Mouse (Mus musculus): Measurements from ENCODE around the gene Astn1. TPM values are rescaled to one million over a fixed set of nuclear protein-coding genes. Genes with fewer than 3 reads are reported as not detected.

The Astn1 gene
- total RNA-seq, 1 experiment from 2014 or later, result 8.0 TPM

DNA sequence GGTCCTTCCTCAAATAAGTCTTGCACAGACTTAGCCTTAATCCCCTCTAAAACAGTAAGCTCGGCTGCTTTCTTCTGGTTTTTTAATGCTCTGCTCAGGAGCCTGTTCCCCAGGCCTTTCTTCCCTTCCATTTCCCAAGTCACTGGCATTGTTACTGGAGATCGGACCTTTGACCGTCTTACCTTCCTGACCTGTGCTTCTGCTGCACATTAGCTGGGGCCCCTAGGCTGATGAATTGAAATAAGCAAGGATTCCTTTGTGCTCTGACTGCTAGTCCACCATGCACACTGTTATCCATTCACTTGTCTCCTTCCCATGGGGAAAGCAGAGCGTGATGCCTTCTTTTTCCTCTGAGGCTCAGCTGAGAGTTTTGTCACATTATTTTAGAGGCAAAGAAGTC, 255.9 kb downstream of the Astn1 start:
- no peak for DNase-seq

DNA sequence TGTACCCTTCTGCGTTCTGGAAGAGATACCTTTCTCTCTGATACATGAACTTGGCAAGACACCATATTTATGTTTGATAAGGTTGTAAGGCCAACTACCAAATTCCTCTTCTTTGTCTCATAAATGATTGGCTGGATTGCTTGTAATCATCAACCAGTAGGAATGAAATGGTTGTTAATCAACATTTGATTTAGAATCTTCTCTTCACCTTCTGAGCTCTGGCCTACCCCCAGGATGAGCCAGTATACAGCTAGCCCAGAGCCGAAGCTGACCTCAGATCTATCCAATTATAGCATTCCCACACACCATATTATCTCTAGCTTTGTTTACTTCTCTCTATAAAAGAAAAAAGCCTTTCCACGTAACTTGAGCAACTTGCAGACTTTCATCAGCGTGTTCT, 270.9 kb downstream of the Astn1 start:
- no peak for DNase-seq

DNA sequence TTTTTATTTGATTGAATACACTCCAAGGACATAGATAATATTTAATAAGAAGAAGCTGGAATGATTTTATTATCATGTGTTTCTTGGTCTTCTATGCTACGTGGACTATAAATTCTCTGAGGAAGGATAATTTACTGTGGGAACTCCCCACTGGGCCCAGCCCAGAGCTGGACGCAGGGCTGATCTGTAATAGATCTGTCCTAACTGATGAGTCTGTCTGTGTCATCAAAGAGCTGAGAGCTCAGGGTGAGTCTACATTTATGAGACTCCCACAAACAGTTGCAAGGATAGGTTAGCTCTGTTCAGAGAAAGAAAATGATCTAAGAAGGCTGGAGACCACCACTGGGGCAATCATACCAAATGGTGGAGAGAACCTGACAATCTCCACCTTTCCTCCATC, 271.4 kb downstream of the Astn1 start:
- DNase-seq, result no peak

DNA sequence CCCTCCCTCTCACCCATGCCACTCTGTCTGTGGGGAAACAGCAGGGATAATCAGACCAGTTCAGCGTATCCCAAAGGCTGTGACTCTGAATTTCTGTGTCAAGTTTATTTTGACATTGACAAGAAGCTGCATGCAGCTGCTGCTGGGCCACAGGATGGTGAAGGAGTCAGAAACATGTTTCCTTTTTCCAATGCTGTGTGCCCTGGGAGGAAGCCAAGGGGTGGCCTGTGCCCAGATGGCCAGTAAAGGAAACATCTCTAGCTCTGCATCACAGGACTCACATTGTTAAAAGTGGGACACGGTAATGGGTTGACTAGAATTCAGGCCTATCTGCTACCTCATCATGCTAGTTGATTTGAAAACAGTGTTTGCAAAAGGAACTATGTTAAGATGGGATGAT, 279.2 kb downstream of the Astn1 start:
- no peak for DNase-seq

DNA sequence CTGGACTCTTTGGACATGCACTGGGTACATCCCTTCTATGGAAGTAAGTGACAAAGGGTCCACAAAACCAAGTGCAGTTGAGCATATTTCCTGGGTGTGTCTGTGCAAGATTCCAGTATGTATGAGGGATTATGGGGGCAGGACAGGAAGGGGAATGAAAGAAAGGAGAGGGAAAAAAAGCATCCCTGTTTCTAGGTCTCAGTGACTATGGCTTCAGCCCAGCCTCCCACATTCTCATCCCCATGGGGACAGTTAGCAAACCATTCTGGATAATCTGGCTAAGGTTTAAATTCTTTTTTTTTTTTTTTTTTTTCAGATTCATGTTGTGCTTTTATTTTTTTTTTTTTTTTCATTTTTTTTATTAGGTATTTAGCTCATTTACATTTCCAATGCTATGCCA, 280.2 kb downstream of the Astn1 start:
- no peak for DNase-seq

DNA sequence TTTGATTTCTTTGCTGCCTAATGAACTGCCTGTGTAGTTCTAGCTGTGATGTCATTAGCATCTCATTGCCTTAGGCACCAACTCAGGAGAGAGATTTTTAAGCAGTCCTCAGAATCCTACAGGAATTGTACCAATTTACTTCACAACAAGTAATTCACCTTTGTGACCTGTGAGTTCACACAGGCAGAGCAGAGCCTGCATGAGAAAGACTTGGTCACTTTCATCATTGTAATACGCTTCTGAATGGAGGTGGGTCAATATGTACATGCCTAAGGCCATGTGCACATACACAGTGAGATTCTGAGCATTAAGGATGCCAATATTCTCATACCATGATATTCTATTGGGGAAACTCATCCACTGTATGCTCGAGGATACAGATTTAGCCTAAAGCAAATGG, 290.7 kb downstream of the Astn1 start:
- no peak for DNase-seq

DNA sequence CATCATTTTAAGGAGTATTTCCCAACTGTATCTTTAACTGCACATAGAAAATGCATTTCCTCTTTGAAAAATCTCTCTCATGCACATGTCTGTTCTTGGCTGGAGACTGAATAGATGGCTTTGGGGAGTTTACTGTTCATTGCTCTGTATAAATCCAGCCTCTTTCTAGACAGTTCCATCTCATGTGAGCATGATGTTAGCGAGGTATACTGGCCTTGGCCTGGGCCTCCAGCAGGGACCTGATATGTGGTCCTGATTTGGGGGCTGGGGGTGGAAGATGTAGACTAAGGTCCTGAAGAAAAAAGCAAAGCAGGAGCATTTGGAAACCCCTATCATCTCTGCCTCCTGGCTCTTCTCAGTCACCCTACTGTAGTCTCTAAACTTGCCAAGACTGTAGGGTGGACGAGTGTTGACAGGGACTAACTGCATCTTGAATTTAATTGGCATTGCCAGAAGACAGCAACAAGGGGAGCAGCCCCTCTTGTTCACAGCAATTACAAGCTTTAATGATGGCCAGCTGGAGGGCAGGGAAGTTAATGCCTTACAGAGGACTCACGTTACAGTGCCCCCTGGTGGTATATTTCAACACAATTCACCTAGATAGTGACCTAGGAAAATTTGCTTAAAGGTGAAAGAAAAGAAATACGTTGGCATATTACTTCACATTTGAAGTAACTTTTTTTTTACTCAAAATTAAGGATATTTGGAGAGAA, 291.9 kb downstream of the Astn1 start:
- DNase-seq, result peak; percentile 13

DNA sequence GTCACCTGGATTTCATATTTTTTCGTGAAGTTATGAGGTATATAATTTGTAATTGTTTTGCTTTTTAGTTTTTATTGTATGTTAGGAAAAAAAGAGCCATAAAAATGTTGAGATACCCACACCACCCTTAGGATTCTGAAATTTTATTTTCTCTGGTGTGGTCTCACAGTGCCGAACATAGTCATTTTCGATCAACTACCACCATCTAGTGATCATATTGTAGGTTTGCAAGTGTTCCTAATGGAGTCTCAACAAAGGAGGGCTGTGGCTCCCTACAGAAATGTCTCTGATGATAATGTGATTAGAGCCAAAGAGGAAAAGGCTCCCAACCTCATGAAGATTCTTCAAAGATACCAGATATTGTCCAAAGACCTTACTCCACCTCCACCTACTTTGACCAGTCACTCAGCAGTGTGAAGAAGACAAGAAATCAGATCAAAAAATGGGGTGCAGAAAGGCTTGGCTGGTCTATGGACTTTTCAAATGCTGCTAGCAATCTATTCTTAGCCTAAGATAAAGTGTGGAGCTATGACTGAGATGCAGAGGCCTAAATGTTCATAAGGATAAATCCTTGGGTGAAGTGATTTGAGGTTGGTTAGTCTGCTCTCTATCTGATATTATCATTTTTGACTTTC, 292.6 kb downstream of the Astn1 start:
- DNase-seq, result no peak

DNA sequence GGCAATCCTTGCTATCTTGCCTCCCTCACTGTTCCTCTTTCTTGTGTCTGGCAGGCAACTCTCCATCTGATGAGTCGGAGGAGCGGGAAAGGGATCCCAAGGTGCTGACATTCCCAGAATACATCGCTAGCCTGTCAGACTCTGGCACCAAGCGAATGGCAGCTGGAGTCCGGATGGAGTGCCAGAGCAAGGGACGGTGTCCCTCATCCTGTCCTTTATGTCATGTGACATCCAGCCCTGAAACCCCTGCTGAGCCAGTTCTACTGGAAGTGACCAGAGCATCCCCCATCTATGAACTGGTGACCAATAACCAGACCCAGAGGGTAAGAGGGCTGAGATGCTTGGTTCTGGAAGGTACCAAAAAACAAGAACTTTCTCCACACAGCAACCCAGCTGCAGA, 294.9 kb downstream of the Astn1 start:
- DNase-seq, result no peak

DNA sequence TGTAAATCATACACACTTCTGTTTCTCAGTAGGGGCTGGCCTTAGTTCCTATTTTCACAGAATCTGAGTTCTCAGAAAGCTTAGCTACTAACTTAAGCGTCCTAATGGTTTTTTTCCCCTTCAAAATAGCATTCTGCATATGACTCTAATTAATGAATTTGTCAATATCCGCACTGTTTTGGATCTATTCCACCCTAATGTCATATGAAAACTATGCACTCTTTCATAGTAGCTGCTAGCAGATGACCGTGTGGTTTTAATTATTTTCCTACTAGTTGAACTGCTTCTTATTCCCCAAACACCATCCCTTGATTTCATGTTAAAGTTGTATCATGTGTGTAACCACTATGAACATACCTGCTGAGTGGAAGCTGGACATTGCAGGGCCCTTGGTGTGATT, 303.9 kb downstream of the Astn1 start:
- DNase-seq, result no peak

DNA sequence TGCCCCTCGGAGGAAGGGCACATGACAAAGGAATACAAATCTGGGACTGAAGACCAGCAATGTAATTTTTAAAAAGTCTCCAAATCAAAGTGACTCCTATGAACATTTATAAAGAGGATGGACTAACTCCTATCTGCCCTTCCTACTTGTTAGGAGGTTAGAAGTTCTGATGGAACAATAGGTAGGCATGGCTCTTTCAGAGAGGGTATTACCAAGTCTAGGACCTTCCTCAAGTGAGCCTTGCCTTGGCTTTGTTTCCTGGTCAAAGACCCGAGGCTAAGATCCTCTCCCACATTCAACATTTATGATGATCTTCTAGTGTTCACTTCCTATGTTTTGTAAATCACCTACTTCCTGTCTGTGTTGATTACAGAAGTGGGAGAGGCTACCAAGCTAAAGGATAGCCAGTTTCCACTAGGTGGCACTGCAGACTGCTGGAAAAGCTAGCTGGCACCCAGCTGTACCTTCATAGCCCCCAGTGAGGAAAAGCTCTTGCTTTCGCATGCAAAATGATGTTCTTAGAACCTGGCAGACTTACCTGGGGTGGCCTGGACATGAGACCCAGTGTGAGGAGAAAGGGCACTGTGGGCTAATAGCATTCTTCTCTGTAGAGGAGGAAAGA, 308.0 kb downstream of the Astn1 start:
- peak; percentile 58 for DNase-seq

DNA sequence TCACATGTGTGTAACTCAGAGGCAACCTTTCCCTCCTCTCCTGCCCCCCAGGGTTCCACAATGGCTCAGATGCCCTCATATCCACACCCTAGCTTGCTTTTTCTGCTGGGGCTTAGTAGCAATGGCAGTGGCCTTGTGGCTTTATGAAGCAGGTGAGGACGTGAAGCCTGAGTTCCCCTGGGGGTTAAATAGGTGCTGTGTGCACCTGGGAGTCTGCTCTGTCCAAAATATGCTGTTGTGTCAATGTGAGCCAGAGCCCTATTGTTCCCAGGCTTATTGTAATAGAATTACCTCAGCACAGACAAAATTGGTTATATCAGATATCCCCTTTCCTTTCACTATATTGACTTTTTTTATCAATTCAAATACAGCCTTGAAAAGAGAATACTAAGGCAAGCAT, 325.7 kb downstream of the Astn1 start:
- DNase-seq, result no peak

DNA sequence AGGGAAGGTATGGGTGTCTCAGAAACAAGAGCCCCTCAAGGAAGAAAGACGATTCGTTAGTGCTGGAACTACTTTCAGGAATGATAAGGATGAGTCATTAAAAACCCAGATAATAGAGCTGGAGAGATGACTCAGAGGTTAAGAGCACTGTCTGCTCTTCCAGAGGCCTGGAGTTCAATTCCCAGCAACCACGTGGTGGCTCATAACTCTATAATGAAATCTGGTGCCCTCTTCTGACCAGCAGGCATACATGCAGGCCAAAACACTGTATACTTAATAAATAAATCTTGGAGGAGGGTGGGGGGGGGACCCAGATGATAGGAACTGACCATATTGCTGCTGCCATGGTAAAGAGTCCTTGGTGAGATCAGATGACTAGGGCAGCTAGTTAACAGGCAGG, 335.4 kb downstream of the Astn1 start:
- DNase-seq, result no peak

DNA sequence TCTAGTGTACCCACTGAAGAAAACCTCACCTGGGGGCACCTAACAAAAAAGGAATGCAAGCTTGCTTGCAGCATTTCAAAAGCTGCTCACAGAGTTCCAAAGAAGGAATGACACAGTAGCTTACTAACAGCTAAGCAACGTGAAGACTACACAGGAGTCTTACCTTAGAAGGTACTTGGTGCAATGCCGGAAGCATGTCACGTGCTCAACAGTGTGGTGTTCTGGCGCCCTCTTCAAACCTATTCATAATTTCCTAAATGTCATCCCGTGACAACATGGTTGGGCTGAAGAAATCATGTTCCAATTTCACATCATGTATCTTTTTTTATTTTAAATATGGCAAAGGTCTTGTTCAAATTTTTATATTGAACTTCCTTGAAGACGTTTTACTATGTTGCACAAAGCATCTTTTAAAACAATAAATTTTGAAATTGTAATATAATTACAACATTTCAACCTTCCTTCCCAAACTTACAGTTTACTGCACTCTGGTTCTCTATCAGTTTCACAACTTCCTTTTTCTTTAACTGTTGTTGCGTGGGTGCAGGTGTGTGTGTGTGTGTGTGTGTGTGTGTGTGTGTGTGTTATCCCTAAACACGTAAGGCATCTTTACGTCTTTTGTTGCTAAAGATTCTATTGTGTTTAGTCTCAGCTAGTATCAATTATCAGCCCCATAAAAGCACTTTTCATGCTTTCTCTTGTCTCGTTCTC, 335.9 kb downstream of the Astn1 start:
- DNase-seq, result no peak

DNA sequence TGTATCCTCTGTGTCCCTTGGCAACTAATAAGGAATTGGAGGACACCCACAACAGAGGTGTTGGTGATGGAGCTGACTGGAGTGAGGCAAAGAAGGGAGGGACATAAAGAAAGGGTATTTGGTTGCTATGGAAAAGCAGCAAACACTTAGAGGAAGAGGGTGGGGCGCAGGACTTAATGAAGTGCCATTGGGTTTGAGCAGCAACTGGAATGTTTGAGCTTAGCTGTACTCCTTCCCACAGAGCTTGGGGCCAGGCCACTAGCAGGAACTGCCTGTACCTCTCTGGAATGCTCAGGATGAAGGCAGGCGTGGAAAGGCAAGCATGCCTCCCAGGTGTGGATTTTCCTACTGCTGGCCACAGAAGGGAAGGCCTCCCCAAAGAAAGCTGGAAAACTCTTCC, 337.2 kb downstream of the Astn1 start:
- DNase-seq, result no peak

DNA sequence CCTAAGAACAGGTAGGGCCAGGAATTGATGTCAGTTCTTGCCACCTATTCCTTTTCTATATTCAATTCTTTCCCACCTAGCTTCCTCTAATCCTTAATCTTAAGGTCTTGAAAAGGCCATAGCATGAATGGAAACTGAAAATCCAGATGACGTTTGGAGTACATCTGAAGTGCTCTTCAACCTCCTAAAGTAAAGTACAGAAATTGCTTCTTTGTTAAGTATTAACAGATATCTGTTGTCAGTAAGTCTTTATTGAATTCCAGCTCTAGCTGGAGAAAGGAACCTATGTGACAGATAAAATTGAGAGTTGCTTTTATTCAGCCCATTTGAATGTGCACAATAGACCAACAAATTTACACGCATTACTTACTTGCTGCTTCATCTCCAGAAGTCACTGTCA, 338.1 kb downstream of the Astn1 start:
- no peak for DNase-seq

DNA sequence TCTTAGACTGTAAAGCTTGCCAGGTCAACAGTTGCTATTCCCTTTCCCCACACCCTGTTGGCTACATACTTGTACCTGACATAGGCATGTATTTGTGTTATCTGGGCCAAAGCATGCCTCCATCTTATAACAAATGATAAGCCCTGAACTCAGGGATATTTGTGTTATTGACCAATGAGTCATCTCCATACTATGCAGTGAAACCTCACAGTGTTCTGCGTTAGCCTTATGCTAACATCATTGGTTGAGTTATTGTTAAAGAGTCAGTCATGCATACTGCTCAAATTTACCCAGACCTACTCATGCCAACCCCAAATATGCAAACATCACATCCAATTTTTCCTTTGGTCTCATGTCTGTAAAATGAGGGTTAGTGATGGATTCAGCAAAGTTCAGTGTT, 339.3 kb downstream of the Astn1 start:
- DNase-seq, result no peak

DNA sequence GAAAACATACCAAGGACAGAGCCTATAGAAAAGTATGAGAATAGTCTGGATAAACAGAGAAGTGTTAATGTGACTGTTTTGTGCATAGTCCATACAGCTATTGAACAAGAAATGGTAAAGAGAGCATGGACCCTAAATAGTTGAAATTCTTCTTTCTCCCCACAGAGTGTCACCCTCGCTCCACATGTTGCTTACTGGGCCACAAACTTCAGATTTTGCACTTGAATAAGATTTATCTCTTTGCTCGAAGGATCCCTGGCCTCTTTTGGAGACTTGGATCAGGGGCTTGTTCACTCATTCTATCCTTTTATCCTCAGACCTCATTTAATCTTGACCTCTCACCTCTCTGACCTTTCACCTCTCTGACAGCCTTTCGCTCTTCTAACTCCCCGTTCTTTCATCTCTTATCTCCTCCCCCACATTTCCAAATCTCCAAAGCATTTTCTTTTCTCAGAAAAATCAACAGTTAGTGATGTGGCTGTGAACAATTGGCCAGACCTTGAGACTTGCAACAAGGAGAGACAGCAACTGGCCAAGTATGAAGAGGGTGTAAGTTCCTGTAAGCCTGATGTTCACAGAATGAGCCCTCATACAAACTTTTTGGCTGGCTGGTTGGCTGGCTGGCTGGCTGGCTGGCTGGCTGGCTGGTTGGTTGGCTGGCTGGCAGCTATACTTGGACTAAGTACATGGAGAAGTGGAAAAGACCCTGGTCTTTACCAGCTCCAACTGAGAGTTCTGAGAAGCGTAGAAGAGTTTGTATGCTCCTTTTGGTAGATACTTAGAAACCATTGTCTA, 351.4 kb downstream of the Astn1 start:
- peak; percentile 2 for DNase-seq

DNA sequence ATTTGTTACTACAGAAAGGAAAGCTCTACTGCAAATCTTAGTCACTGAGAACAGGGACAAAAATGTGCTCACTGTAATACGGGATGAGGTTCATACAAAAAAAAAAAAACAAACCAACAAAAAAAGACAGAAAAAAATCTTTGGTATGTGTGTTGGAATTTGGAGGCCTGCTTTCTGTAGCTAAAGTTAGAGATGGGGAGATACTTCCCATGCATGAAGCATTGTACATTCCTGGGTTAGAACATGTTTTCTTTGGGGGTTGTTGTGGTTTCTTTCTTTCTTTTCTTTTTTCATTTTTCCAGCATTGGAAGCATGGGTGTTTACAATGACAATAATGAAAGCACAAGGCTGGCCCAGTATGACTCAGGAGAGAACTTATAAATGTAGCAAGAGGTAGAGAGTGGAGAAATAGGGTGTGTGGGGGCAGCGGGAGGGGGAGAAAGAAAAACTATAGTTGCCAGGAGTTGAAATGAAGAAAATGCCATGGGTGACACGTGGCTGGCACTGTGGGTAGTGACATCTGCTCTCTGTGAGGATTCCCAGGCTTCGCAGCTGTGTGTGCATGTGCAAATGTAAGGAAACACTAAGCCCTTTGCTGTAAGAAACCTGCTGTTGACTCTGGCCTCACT, 370.9 kb downstream of the Astn1 start:
- no peak for DNase-seq

DNA sequence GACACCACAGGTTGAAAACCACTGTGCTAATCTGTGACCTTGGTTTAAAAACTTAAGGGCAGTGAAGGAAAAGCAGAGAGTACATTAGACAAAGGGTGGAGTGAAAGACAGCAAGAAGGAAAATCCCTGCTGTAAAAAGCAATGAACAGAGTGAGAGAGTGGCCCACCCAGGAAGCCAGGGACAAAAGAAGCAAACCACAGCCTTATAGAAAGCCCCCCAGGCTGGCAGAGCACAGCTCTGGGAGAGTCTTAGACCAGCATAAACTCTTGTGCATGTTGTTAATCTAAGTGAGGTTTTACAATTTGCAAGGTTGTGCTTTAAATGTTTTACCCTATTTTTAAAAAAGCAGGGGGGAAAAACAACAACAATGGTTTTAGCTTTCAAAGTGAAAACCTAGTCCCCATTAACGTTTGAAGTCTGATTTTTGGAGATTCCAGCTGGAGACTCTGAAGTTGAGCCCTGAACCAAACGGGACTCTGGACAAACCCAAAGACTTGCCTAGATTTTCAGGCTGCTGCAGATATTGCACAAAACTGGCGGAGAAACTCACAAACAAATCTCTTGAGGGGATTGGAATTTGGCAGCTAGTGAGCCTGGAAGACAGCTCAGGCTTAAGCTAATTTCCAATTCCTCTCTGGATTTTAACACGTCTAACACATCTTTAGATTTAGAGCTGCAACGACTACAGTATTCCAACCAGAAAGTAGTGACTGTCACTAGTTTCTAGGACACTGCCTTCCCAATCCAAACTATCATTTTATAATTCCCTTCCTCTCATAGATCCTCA, 377.3 kb downstream of the Astn1 start:
- DNase-seq, result no peak

DNA sequence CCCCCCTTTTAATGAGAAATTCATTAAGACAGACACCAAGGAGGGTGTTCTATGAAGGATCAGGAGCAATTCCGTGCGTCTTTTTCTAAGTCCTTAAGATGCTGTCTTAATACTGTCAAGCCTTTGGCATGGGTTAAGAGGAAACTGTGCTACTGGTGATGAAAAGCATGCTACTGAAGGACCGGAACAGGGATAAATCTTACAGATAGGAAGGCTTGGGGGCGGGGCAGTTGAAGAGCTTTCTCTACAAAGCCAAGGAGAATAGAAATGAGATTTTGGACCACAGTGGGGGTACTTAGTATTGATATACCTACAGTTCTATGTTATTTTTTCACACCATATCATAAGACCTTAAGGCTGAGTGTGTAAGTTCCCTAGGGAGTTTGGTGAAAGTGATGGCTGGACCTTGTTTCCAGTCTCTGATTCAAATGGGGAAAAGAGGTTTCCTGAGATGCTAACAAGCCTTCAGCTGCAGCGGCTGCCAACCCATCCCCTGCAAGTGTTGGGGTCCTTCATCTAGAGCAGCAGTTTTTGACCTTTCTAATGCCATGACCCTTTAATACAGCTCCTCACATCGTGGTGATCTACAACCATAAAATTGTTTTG, 378.2 kb downstream of the Astn1 start:
- DNase-seq, result no peak
